Mouse (Mus musculus) ovary, postnatal 14 days (tissue): ENCODE measurements at regions not wholly inside any gene's neighbourhood (a gene's known extent, or its start where the extent isn't known, plus 50 kb on each side); places are given as distances from the start of the nearest gene placed in this dataset.

Source experiments
- DNase-seq: peaks from one replicate; pipeline ENCODE4 v3.0.0; 2022; ENCODE audit warnings: low spot score

- no peak for DNase-seq
These were observed 104.2 kb downstream of the Dyrk2 start for GRCm38 (mm10) chr10:118765544-118766441.

- no peak for DNase-seq
These were observed 103.2 kb downstream of the Dyrk2 start for GRCm38 (mm10) chr10:118766826-118767225.

- DNase-seq = no peak
These were observed 100.3 kb downstream of the Dyrk2 start for GRCm38 (mm10) chr10:118769751-118770150.

- no peak for DNase-seq
These were observed 91.4 kb downstream of the Dyrk2 start for GRCm38 (mm10) chr10:118778656-118779055.

- no peak for DNase-seq
These were observed 89.0 kb downstream of the Dyrk2 start for GRCm38 (mm10) chr10:118780831-118781569.

- DNase-seq = no peak
These were observed 88.2 kb downstream of the Dyrk2 start for GRCm38 (mm10) chr10:118781811-118782232.

- no peak for DNase-seq
These were observed 87.4 kb downstream of the Dyrk2 start for GRCm38 (mm10) chr10:118782646-118783045.

- DNase-seq = no peak
These were observed 82.7 kb downstream of the Dyrk2 start for GRCm38 (mm10) chr10:118787280-118787690.

- no peak for DNase-seq
These were observed 77.5 kb downstream of the Dyrk2 start for GRCm38 (mm10) chr10:118792352-118793100.

- no peak for DNase-seq
These were observed 76.2 kb downstream of the Dyrk2 start for GRCm38 (mm10) chr10:118793794-118794193.

- no peak for DNase-seq
These were observed 75.5 kb downstream of the Dyrk2 start for GRCm38 (mm10) chr10:118794395-118795060.

- DNase-seq = no peak
These were observed 75.0 kb downstream of the Dyrk2 start for GRCm38 (mm10) chr10:118795061-118795407.

- DNase-seq = no peak
These were observed 73.5 kb downstream of the Dyrk2 start for GRCm38 (mm10) chr10:118796512-118796911.

- no peak for DNase-seq
These were observed 72.8 kb downstream of the Dyrk2 start for GRCm38 (mm10) chr10:118797256-118797655.

- no peak for DNase-seq
These were observed 70.2 kb downstream of the Dyrk2 start for GRCm38 (mm10) chr10:118799767-118800166.

- no peak for DNase-seq
These were observed 66.0 kb downstream of the Dyrk2 start for GRCm38 (mm10) chr10:118803922-118804557.

- DNase-seq = no peak
These were observed 65.4 kb downstream of the Dyrk2 start for GRCm38 (mm10) chr10:118804574-118804973.
